Mouse (Mus musculus): Measurements from ENCODE around the gene Fam83g. TPM values are rescaled to one million over a fixed set of nuclear protein-coding genes. Genes with fewer than 3 reads are reported as not detected.

Fam83g gene
- polyA plus RNA-seq, 1 experiment, result not detected

GRCm38 (mm10) chr11:61745781-61746180, 61.9 kb downstream of the Fam83g start:
- H3K4me3 ChIP-seq (ENCODE audit: insufficient read depth, poor library complexity, severe bottlenecking), result no peak overlapping the region
- peaks cover 81% of the 10 kb centered on the region for H3K36me3 ChIP-seq (ENCODE audit: control insufficient read depth, insufficient read depth)
- H3K27me3 ChIP-seq (ENCODE audit: control insufficient read depth, insufficient read depth, insufficient read length), result no peaks in the 10 kb centered on the region
- no peaks in the 10 kb centered on the region for H3K79me3 ChIP-seq (ENCODE audit: low read depth)
- no peaks in the 10 kb centered on the region for H3K79me2 ChIP-seq (ENCODE audit: control insufficient read depth, insufficient read depth)
- no peak for TF ChIP-seq USF1 (IDR thresholded peaks at IDR 0.05; ENCODE audit: low read depth)
- TF ChIP-seq CTCF (IDR thresholded peaks at IDR 0.05; ENCODE audit: control insufficient read depth, insufficient read depth, insufficient read length), result no peak
- H3ac ChIP-seq (ENCODE audit: control insufficient read depth, insufficient read length, low read depth), result no peak overlapping the region

- H3ac ChIP-seq (ENCODE audit: control insufficient read depth, insufficient read length, low read depth), result no peak overlapping the region
- H3K4me3 ChIP-seq (ENCODE audit: insufficient read depth, poor library complexity, severe bottlenecking), result no peak overlapping the region
- H3K36me3 ChIP-seq (ENCODE audit: control insufficient read depth, insufficient read depth), result peaks cover 82% of the 10 kb centered on the region
- no peaks in the 10 kb centered on the region for H3K79me2 ChIP-seq (ENCODE audit: control insufficient read depth, insufficient read depth)
- TF ChIP-seq CEBPB (IDR thresholded peaks at IDR 0.05; ENCODE audit: low read depth) (no peak), MAX (IDR thresholded peaks at IDR 0.05) (no peak)
- no peaks in the 10 kb centered on the region for H3K27me3 ChIP-seq (ENCODE audit: control insufficient read depth, insufficient read depth, insufficient read length)
- no peaks in the 10 kb centered on the region for H3K79me3 ChIP-seq (ENCODE audit: low read depth)
These were observed 63.3 kb downstream of the Fam83g start for GRCm38 (mm10) chr11:61747161-61747560.

GRCm38 (mm10) chr11:61751612-61752011, 67.7 kb downstream of the Fam83g start:
- H3K36me3 ChIP-seq (ENCODE audit: control insufficient read depth, insufficient read depth), result peaks cover 76% of the 10 kb centered on the region
- H3K4me3 ChIP-seq (ENCODE audit: insufficient read depth, poor library complexity, severe bottlenecking), result no peak overlapping the region

GRCm38 (mm10) chr11:61757151-61757550, 73.3 kb downstream of the Fam83g start:
- H3K27me3 ChIP-seq (ENCODE audit: control insufficient read depth, insufficient read depth, insufficient read length), result no peaks in the 10 kb centered on the region
- H3ac ChIP-seq (ENCODE audit: control insufficient read depth, insufficient read length, low read depth), result no peak overlapping the region
- H3K4me3 ChIP-seq (ENCODE audit: insufficient read depth, poor library complexity, severe bottlenecking), result no peak overlapping the region
- H3K79me2 ChIP-seq (ENCODE audit: control insufficient read depth, insufficient read depth), result peaks cover 44% of the 10 kb centered on the region
- H3K79me3 ChIP-seq (ENCODE audit: low read depth), result peaks cover 10% of the 10 kb centered on the region
- peaks cover 34% of the 10 kb centered on the region for H3K36me3 ChIP-seq (ENCODE audit: control insufficient read depth, insufficient read depth)
- TF ChIP-seq CTCF (IDR thresholded peaks at IDR 0.05; ENCODE audit: control insufficient read depth, insufficient read depth, insufficient read length) (no peak), CEBPB (IDR thresholded peaks at IDR 0.05; ENCODE audit: low read depth) (no peak), FOSL1 (IDR thresholded peaks at IDR 0.05; ENCODE audit: insufficient read depth, low read length, poor library complexity, severe bottlenecking) (no peak), MYOG (IDR thresholded peaks at IDR 0.05; ENCODE audit: control insufficient read depth, extremely low read depth, insufficient read length) (no peak), MAX (IDR thresholded peaks at IDR 0.05) (no peak), USF1 (IDR thresholded peaks at IDR 0.05; ENCODE audit: low read depth) (no peak), MYOD1 (IDR thresholded peaks at IDR 0.05; ENCODE audit: control insufficient read depth, insufficient read length, low read depth) (no peak)

More at GRCm38 (mm10) chr11:61751612-61752011, 67.7 kb downstream of the Fam83g start:
- no peaks in the 10 kb centered on the region for H3K79me2 ChIP-seq (ENCODE audit: control insufficient read depth, insufficient read depth)
- TF ChIP-seq FOSL1 (IDR thresholded peaks at IDR 0.05; ENCODE audit: insufficient read depth, low read length, poor library complexity, severe bottlenecking), result no peak
- no peak for TF ChIP-seq MYOG (IDR thresholded peaks at IDR 0.05; ENCODE audit: control insufficient read depth, extremely low read depth, insufficient read length)
- no peak for TF ChIP-seq USF1 (IDR thresholded peaks at IDR 0.05; ENCODE audit: low read depth)
- TF ChIP-seq MYOD1 (IDR thresholded peaks at IDR 0.05; ENCODE audit: control insufficient read depth, insufficient read length, low read depth), result no peak
- no peak for TF ChIP-seq MAX (IDR thresholded peaks at IDR 0.05)
- TF ChIP-seq CTCF (IDR thresholded peaks at IDR 0.05; ENCODE audit: control insufficient read depth, insufficient read depth, insufficient read length), result no peak
- no peak for TF ChIP-seq CEBPB (IDR thresholded peaks at IDR 0.05; ENCODE audit: low read depth)
- H3K27me3 ChIP-seq (ENCODE audit: control insufficient read depth, insufficient read depth, insufficient read length), result no peaks in the 10 kb centered on the region
- no peak overlapping the region for H3ac ChIP-seq (ENCODE audit: control insufficient read depth, insufficient read length, low read depth)
- no peaks in the 10 kb centered on the region for H3K79me3 ChIP-seq (ENCODE audit: low read depth)

Other genes with a start within 250 kb of the Fam83g start
- gene Rnf112, start 230.0 kb upstream of the Fam83g start, polyA plus RNA-seq (2012; fragmentation: generic; extraction: Trizol), result not detected
- not detected for gene Mfap4, start 198.7 kb upstream of the Fam83g start, polyA plus RNA-seq (2012; fragmentation: generic; extraction: Trizol)
- gene Mapk7, start 189.7 kb upstream of the Fam83g start, polyA plus RNA-seq (2012; fragmentation: generic; extraction: Trizol), result 21.3 TPM
- gene B9d1, start 178.9 kb upstream of the Fam83g start, polyA plus RNA-seq (2012; fragmentation: generic; extraction: Trizol), result 45.7 TPM
- gene Epn2, start 104.4 kb upstream of the Fam83g start, polyA plus RNA-seq (2012; fragmentation: generic; extraction: Trizol), result 21.1 TPM
- gene Grap, start 30.8 kb upstream of the Fam83g start, polyA plus RNA-seq (2012; fragmentation: generic; extraction: Trizol), result 0.14 TPM
- not detected for gene Slc5a10, start 36.7 kb downstream of the Fam83g start, polyA plus RNA-seq (2012; fragmentation: generic; extraction: Trizol)
- gene Prpsap2, start 78.0 kb downstream of the Fam83g start, polyA plus RNA-seq (2012; fragmentation: generic; extraction: Trizol), result 15.9 TPM
- 5.6 TPM for gene Ulk2, start 171.0 kb downstream of the Fam83g start, polyA plus RNA-seq (2012; fragmentation: generic; extraction: Trizol)
- gene Akap10, start 246.2 kb downstream of the Fam83g start, polyA plus RNA-seq (2012; fragmentation: generic; extraction: Trizol), result 6.0 TPM

All from C2C12 (cell line).